Mouse (Mus musculus): Measurements from ENCODE around the gene March6. TPM values are rescaled to one million over a fixed set of nuclear protein-coding genes. Genes with fewer than 3 reads are reported as not detected.

The March6 gene
- polyA plus RNA-seq, 1 experiment from 2014 or later, result 68.3 TPM

GRCm38 (mm10) chr15:31422649-31423369, 108.0 kb downstream of the March6 start:
- Histone ChIP-seq H3K27ac (ENCODE audit: low read depth, low read length) (no peak overlapping the region), H3K4me2 (ENCODE audit: low read length) (no peak overlapping the region), H3K4me1 (ENCODE audit: control insufficient read depth, insufficient read depth, low read length) (no peaks in the 10 kb centered on the region), H3K4me3 (ENCODE audit: low read depth, low read length) (no peak overlapping the region), H3K9ac (ENCODE audit: low read length) (no peak overlapping the region), H3K9me3 (replicated peaks; ENCODE audit: control insufficient read depth, low read length) (no peaks in the 10 kb centered on the region), H3K36me3 (ENCODE audit: control insufficient read depth, insufficient read depth, low read length) (no peaks in the 10 kb centered on the region), H3K27me3 (replicated peaks; ENCODE audit: control insufficient read depth, insufficient read depth, low read length) (no peaks in the 10 kb centered on the region)
- WGBS, result 72% methylated on average over 7 of the region's 7 CpGs
- ATAC-seq (no peak), DNase-seq (ENCODE audit: low spot score) (no peak)

DNA sequence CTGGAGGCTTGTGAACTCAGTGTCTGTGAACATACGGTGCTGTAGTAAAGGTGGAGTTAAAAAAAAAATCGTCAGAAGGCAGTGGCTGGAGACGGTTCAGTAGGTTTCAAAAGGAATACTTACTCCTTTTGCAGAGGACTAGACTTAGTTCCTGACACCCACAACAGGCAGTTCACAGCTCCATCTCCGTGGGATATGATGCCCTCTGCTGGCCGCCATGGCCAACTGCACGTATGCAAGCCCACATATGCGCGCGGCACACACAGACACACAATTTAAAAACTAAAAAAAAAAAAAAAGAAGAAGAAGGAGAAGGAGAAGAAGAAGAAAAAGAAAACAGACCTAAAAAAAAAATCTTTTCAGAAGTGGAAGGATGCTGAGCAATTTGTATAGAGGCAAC, 111.8 kb downstream of the March6 start:
- H3K36me3 ChIP-seq (ENCODE audit: control insufficient read depth, insufficient read depth, low read length), result no peaks in the 10 kb centered on the region
- DNase-seq (ENCODE audit: low spot score) (no peak), ATAC-seq (no peak)
- H3K27me3 ChIP-seq (replicated peaks; ENCODE audit: control insufficient read depth, insufficient read depth, low read length), result no peaks in the 10 kb centered on the region
- 45% methylated on average over 9 of the region's 9 CpGs for WGBS
- H3K9ac ChIP-seq (ENCODE audit: low read length), result no peak overlapping the region
- no peak overlapping the region for H3K27ac ChIP-seq (ENCODE audit: low read depth, low read length)
- H3K9me3 ChIP-seq (replicated peaks; ENCODE audit: control insufficient read depth, low read length), result no peaks in the 10 kb centered on the region
- H3K4me2 ChIP-seq (ENCODE audit: low read length), result no peak overlapping the region
- H3K4me3 ChIP-seq (ENCODE audit: low read depth, low read length), result no peak overlapping the region
- H3K4me1 ChIP-seq (ENCODE audit: control insufficient read depth, insufficient read depth, low read length), result no peaks in the 10 kb centered on the region

DNA sequence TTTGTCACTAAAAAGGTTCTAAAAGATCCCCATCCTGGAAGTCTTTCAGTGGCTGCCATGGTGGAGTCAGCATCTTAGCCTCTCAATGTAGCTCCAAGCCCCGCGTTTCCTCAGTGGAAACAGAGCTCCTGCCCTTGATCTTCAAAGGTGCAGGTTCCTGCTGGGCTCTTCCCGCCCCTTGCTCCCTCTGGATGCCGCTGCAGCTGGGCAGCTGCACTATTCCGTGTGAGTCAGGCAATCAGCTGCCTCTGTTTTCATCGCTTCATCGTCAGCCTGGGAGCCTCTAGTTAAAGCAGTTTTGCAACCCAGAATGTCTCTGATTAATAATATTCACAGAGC, 112.2 kb downstream of the March6 start:
- Histone ChIP-seq H3K9ac (ENCODE audit: low read length) (no peak overlapping the region), H3K9me3 (replicated peaks; ENCODE audit: control insufficient read depth, low read length) (no peaks in the 10 kb centered on the region), H3K27me3 (replicated peaks; ENCODE audit: control insufficient read depth, insufficient read depth, low read length) (no peaks in the 10 kb centered on the region), H3K4me1 (ENCODE audit: control insufficient read depth, insufficient read depth, low read length) (no peaks in the 10 kb centered on the region), H3K36me3 (ENCODE audit: control insufficient read depth, insufficient read depth, low read length) (no peaks in the 10 kb centered on the region), H3K4me3 (ENCODE audit: low read depth, low read length) (no peak overlapping the region), H3K4me2 (ENCODE audit: low read length) (no peak overlapping the region), H3K27ac (ENCODE audit: low read depth, low read length) (no peak overlapping the region)
- peak; percentile 22 for DNase-seq (ENCODE audit: low spot score)
- peak; percentile 44; the same call in 1 of the 2 replicates for ATAC-seq
- WGBS, result 32% methylated on average over 7 of the region's 7 CpGs

DNA sequence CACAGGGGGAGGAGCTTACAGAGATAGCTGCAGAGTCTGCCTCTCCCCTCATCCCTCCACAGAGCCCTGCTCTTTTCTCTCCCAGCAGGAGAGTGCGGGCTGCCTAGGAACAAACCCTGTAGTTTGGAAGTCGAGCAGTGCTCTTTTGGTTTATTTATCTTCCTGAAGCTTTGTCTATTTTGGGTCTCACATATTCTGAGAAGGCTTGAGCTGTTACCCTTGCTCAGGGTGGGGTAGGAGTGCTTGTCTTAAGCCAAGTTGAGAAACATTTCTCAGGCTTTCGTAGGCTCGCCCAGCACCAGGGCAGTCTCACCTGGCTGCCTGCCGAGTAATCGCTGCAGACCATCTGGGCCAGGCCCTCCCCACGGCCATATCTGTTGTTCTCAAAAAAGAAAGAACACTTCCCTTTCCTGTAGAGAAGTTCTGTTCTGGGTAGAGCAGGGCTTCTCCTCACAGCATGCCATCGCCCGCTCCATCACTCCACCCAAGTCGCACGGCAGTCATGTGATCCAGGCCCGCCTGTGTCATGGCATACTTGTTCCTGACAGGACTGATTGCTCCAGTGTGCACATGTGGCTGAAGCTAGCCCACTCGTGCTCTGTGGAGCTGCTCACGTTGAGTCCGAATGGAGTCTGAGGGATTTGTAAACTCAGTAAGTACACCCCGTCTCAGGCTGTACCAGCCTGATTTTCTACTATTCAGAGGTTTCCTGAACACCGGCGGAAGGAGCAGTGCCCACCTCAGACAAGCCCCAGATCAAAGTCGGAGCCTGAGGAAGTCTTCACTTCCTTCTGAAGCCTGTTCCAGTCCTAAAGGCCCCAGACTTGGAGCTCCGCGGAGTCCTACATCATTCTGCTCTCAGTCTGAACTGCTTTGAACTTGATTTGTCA, 112.8 kb downstream of the March6 start:
- ATAC-seq, result peak; percentile 32
- 70% methylated on average over 21 of the region's 21 CpGs for WGBS
- Histone ChIP-seq H3K27ac (ENCODE audit: low read depth, low read length) (no peak overlapping the region), H3K36me3 (ENCODE audit: control insufficient read depth, insufficient read depth, low read length) (no peaks in the 10 kb centered on the region), H3K4me1 (ENCODE audit: control insufficient read depth, insufficient read depth, low read length) (no peaks in the 10 kb centered on the region), H3K9me3 (replicated peaks; ENCODE audit: control insufficient read depth, low read length) (no peaks in the 10 kb centered on the region), H3K27me3 (replicated peaks; ENCODE audit: control insufficient read depth, insufficient read depth, low read length) (no peaks in the 10 kb centered on the region), H3K4me3 (ENCODE audit: low read depth, low read length) (no peak overlapping the region), H3K9ac (ENCODE audit: low read length) (no peak overlapping the region), H3K4me2 (ENCODE audit: low read length) (no peak overlapping the region)
- DNase-seq (ENCODE audit: low spot score), result no peak

DNA sequence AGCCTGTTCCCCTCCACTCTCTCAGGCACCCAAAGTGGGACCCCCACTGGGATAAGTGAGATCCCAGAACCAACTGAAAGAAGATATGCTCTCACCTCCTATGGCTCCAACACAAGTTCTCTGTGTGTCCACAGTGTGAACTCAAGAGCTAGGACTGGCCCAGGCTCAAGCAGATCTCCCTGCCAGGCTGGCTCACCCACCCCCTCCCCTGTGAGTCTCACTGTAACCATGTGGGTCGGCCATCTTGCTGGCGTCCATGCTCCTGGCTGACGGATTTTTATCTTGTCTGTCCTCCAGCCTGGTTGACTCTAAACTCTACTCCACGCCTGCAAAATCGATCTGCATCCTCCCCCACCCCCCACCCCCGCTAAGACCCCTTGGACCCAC, 113.5 kb downstream of the March6 start:
- ATAC-seq (no peak), DNase-seq (ENCODE audit: low spot score) (no peak)
- H3K9me3 ChIP-seq (replicated peaks; ENCODE audit: control insufficient read depth, low read length), result no peaks in the 10 kb centered on the region
- H3K27ac ChIP-seq (ENCODE audit: low read depth, low read length), result no peak overlapping the region
- WGBS, result 74% methylated on average over 6 of the region's 6 CpGs
- H3K36me3 ChIP-seq (ENCODE audit: control insufficient read depth, insufficient read depth, low read length), result no peaks in the 10 kb centered on the region
- no peak overlapping the region for H3K9ac ChIP-seq (ENCODE audit: low read length)
- H3K4me1 ChIP-seq (ENCODE audit: control insufficient read depth, insufficient read depth, low read length), result no peaks in the 10 kb centered on the region
- H3K4me3 ChIP-seq (ENCODE audit: low read depth, low read length), result no peak overlapping the region
- no peak overlapping the region for H3K4me2 ChIP-seq (ENCODE audit: low read length)
- H3K27me3 ChIP-seq (replicated peaks; ENCODE audit: control insufficient read depth, insufficient read depth, low read length), result no peaks in the 10 kb centered on the region

DNA sequence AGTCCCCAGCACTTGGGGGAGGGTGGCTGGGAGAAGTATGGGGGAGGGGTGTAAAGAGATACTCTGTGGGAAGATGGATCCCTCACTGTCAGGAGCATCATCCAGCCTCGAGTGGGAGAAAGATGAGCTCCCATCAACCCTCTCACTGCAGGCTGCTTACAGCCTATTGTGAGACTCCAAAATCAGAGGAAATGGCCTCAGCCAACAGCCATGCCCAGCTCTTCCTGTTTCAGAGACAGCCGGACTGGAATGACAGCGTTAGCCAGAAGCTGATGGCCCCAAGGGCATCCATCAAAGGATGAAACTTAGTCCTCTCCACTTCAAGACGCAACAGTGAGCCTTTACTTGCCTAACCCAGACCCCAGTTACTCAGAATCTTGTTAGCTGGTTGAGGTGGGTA, 115.7 kb downstream of the March6 start:
- Histone ChIP-seq H3K4me2 (ENCODE audit: low read length) (no peak overlapping the region), H3K9me3 (replicated peaks; ENCODE audit: control insufficient read depth, low read length) (no peaks in the 10 kb centered on the region), H3K27me3 (replicated peaks; ENCODE audit: control insufficient read depth, insufficient read depth, low read length) (no peaks in the 10 kb centered on the region), H3K4me3 (ENCODE audit: low read depth, low read length) (no peak overlapping the region), H3K4me1 (ENCODE audit: control insufficient read depth, insufficient read depth, low read length) (no peaks in the 10 kb centered on the region), H3K36me3 (ENCODE audit: control insufficient read depth, insufficient read depth, low read length) (no peaks in the 10 kb centered on the region), H3K9ac (ENCODE audit: low read length) (no peak overlapping the region), H3K27ac (ENCODE audit: low read depth, low read length) (no peak overlapping the region)
- WGBS, result 80% methylated on average over 4 of the region's 4 CpGs
- DNase-seq (ENCODE audit: low spot score) (no peak), ATAC-seq (no peak)

- no peaks in the 10 kb centered on the region for H3K4me1 ChIP-seq (ENCODE audit: control insufficient read depth, insufficient read depth, low read length)
- ATAC-seq (no peak), DNase-seq (ENCODE audit: low spot score) (no peak)
- no peak overlapping the region for H3K9ac ChIP-seq (ENCODE audit: low read length)
- H3K4me2 ChIP-seq (ENCODE audit: low read length), result no peak overlapping the region
- no peak overlapping the region for H3K4me3 ChIP-seq (ENCODE audit: low read depth, low read length)
- 56% methylated on average over 6 of the region's 6 CpGs for WGBS
- no peak overlapping the region for H3K27ac ChIP-seq (ENCODE audit: low read depth, low read length)
- H3K36me3 ChIP-seq (ENCODE audit: control insufficient read depth, insufficient read depth, low read length), result no peaks in the 10 kb centered on the region
- no peaks in the 10 kb centered on the region for H3K27me3 ChIP-seq (replicated peaks; ENCODE audit: control insufficient read depth, insufficient read depth, low read length)
- no peaks in the 10 kb centered on the region for H3K9me3 ChIP-seq (replicated peaks; ENCODE audit: control insufficient read depth, low read length)
Measured at GRCm38 (mm10) chr15:31414179-31414898, 116.5 kb downstream of the March6 start.

DNA sequence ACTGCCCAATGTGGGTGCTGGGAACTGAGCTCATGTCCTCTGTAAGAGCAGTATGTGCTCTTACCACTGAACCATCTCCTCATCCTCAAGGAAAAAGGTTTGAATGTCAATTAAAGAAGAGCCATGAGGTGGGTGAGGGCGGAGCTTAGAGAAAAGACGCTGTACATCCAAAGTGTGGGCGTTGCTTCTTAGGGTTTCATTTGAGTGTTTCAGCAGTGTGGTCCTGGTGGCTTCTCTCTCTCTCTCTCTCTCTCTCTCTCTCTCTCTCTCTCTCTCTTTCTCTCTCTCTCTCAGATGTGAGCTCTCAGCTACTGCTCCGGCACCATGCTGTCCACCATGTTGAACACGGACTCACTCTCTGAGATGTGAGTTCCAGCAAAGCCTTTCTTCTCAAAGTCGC, 117.2 kb downstream of the March6 start:
- Histone ChIP-seq H3K9me3 (replicated peaks; ENCODE audit: control insufficient read depth, low read length) (no peaks in the 10 kb centered on the region), H3K4me1 (ENCODE audit: control insufficient read depth, insufficient read depth, low read length) (no peaks in the 10 kb centered on the region), H3K9ac (ENCODE audit: low read length) (no peak overlapping the region), H3K4me3 (ENCODE audit: low read depth, low read length) (no peak overlapping the region), H3K27ac (ENCODE audit: low read depth, low read length) (no peak overlapping the region), H3K27me3 (replicated peaks; ENCODE audit: control insufficient read depth, insufficient read depth, low read length) (no peaks in the 10 kb centered on the region), H3K36me3 (ENCODE audit: control insufficient read depth, insufficient read depth, low read length) (no peaks in the 10 kb centered on the region), H3K4me2 (ENCODE audit: low read length) (no peak overlapping the region)
- no peak for DNase-seq (ENCODE audit: low spot score)
- no peak for ATAC-seq
- WGBS, result 85% methylated on average over 6 of the region's 6 CpGs

Data from forebrain, embryonic 14.5 days (tissue).